Mouse (Mus musculus) hindbrain, embryonic 16.5 days (tissue): ENCODE measurements around the gene Ahcy. TPM values are rescaled to one million over a fixed set of nuclear protein-coding genes. Genes with fewer than 3 reads are reported as not detected.
A peak's percentile ranks its signal among the peaks of the same experiment; 100 is the strongest.
"Not testable (repeated sequence)": the region's sequence is repeated elsewhere in the genome, so short reads cannot be mapped to it uniquely, and the experiment has no call there.

Experiments
- ATAC-seq: fragments of 200-750 bp; cut with Nextera tagmentation; 2 replicates; pipeline ENCODE4 v1.8.0; 2017; ENCODE audit warnings: moderate TSS enrichment, moderate library complexity
- H3K27ac ChIP-seq: fragments of 300-500 bp; sonication (generic); 2 replicates; pipeline ENCODE4 v1.5.1; 2014; ENCODE audit warnings: low read depth, mild to moderate bottlenecking, control low read depth, low read length, moderate library complexity
- H3K27me3 ChIP-seq: fragments of 300-500 bp; sonication (generic); replicated peaks from 2 replicates; pipeline ENCODE4 v1.6.1; 2014; ENCODE audit warnings: low read length; ENCODE audit not compliant: control insufficient read depth, insufficient read depth
- H3K36me3 ChIP-seq: fragments of 300-500 bp; sonication (generic); 2 replicates; pipeline ENCODE4 v1.6.1; 2014; ENCODE audit warnings: mild to moderate bottlenecking, low read length, moderate library complexity, mixed read lengths; ENCODE audit not compliant: control insufficient read depth, insufficient read depth
- H3K4me1 ChIP-seq: fragments of 300-500 bp; sonication (generic); 2 replicates; pipeline ENCODE4 v1.6.1; 2014; ENCODE audit warnings: low read depth, low read length; ENCODE audit not compliant: control insufficient read depth, insufficient read depth
- H3K4me2 ChIP-seq: fragments of 300-500 bp; sonication (generic); 2 replicates; pipeline ENCODE4 v1.6.1; 2014; ENCODE audit warnings: mild to moderate bottlenecking, low read length, control low read depth, moderate library complexity
- H3K4me3 ChIP-seq: fragments of 300-500 bp; sonication (generic); 2 replicates; pipeline ENCODE4 v1.5.1; 2014; ENCODE audit warnings: mild to moderate bottlenecking, low read length, control low read depth, moderate library complexity
- H3K9ac ChIP-seq: fragments of 300-500 bp; sonication (generic); 2 replicates; pipeline ENCODE4 v1.6.1; 2014; ENCODE audit warnings: low read depth, mild to moderate bottlenecking, control low read depth, low read length, moderate library complexity
- H3K9me3 ChIP-seq: fragments of 300-500 bp; sonication (generic); 2 replicates; pipeline ENCODE4 v1.6.1; 2014; ENCODE audit warnings: mild to moderate bottlenecking, low read length, moderate library complexity; ENCODE audit not compliant: control insufficient read depth
- WGBS: fragments of 180-500 bp; shearing (Covaris S2); extraction: QIAGEN DNeasy Blood & Tissue Kit; methylation state at CpG from one replicate; pipeline ENCODE4 v1.1.7; 2014; 5-methylcytosine and 5-hydroxymethylcytosine counted together
- polyA plus RNA-seq: library from polyadenylated mRNA; unstranded; fragments of >200 nt; fragmentation: Nextera tagmentation; extraction: Ambion mirVana; gene quantifications from 2 replicates; pipeline ENCODE4 v1.2.1, GENCODE M21; 2015

Ahcy gene
- polyA plus RNA-seq, 1 experiment from 2014 or later: 33.3 TPM

DNA sequence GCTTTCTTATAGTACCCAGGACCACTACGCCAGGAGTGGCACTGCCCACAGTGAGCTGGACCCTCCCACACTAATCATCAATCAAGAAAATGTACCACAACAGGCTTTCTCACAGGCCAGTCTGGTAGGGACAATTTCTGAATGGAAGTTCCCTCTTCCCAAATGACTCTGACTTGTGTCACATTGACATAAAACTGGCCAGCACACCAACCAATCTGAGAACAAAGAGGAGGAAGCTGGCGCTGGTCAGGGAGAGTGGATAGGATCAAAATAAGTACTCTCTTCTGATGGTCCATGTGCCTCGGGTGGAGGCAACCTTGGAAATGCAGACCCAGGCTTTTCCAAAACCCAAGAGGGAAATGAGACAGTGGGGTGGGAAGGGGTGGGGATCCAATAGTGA, 29.8 kb downstream of the Ahcy start:
- Histone ChIP-seq H3K9me3 (no peaks in the 10 kb centered on the region), H3K9ac (no peak overlapping the region), H3K4me1 (no peaks in the 10 kb centered on the region), H3K36me3 (no peaks in the 10 kb centered on the region), H3K4me2 (no peak overlapping the region), H3K27ac (no peak overlapping the region), H3K27me3 (no peaks in the 10 kb centered on the region), H3K4me3 (no peak overlapping the region)
- no peak for ATAC-seq
- WGBS: 71% methylated on average over 3 of the region's 3 CpGs

- H3K4me2 ChIP-seq: no peak overlapping the region
- H3K9me3 ChIP-seq: no peaks in the 10 kb centered on the region
- WGBS: 84% methylated on average over 4 of the region's 4 CpGs
- no peaks in the 10 kb centered on the region for H3K36me3 ChIP-seq
- H3K9ac ChIP-seq: no peak overlapping the region
- H3K4me3 ChIP-seq: no peak overlapping the region
- H3K4me1 ChIP-seq: no peaks in the 10 kb centered on the region
- H3K27me3 ChIP-seq: no peaks in the 10 kb centered on the region
- no peak overlapping the region for H3K27ac ChIP-seq
- ATAC-seq: no peak
Measured at GRCm38 (mm10) chr2:155039956-155040355, 34.3 kb downstream of the Ahcy start.

DNA sequence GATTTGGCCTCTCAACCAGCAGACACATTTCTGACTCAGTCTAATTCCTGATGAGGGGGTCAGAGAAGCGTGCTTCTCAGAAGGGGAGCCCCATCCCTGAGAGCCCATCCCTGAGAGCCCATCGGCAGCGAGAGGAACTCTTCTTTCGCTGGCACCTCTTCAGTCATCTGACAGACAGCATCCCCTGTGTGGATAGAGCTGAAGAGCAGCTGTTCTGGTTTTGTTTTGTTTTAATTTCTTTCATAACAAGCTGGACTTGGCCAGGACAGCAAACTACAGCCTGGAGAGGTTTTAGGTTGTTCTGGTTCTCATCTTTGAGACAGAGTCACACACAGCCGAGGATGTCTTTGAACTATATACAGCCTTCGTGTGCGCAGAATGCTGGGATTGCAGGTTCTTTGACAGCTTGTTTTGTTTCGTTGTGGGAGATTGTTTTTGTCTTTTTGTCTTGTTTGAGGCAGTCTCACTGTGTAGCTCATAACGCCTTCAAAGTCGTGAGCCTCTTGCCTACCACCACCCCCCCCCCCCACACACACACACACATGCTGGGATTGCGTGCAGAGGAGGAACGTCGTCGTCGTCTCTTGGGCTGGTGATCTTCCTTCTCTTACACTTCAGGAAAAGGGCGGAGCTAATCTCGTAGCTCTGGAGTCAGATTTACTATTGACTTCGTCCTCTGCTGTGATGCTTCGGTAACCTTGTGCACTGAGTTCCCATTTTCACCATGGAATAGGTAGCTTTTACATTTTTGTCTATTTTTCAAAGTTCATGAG, 41.2 kb downstream of the Ahcy start:
- Histone ChIP-seq H3K9me3 (no peaks in the 10 kb centered on the region), H3K4me1 (no peaks in the 10 kb centered on the region), H3K4me3 (no peak overlapping the region), H3K4me2 (no peak overlapping the region), H3K36me3 (no peaks in the 10 kb centered on the region), H3K27me3 (no peaks in the 10 kb centered on the region), H3K27ac (no peak overlapping the region), H3K9ac (no peak overlapping the region)
- WGBS: 37% methylated on average over 19 of the region's 19 CpGs
- no peak for ATAC-seq

GRCm38 (mm10) chr2:155030831-155031230, 43.5 kb downstream of the Ahcy start:
- H3K4me2 ChIP-seq: no peak overlapping the region
- no peaks in the 10 kb centered on the region for H3K9me3 ChIP-seq
- H3K4me1 ChIP-seq: no peaks in the 10 kb centered on the region
- 58% methylated on average over 7 of the region's 7 CpGs for WGBS
- no peaks in the 10 kb centered on the region for H3K27me3 ChIP-seq
- no peak for ATAC-seq
- no peak overlapping the region for H3K9ac ChIP-seq
- H3K4me3 ChIP-seq: no peak overlapping the region
- H3K36me3 ChIP-seq: no peaks in the 10 kb centered on the region
- no peak overlapping the region for H3K27ac ChIP-seq

GRCm38 (mm10) chr2:155020247-155020826, 54.0 kb downstream of the Ahcy start:
- H3K4me3 ChIP-seq, H3K27me3 ChIP-seq, H3K9me3 ChIP-seq, ATAC-seq, H3K27ac ChIP-seq, H3K36me3 ChIP-seq, H3K4me1 ChIP-seq, H3K9ac ChIP-seq: not testable (repeated sequence)
- WGBS: 24% methylated on average over 20 of the region's 20 CpGs
- H3K4me2 ChIP-seq: peak overlapping the region; percentile 58

DNA sequence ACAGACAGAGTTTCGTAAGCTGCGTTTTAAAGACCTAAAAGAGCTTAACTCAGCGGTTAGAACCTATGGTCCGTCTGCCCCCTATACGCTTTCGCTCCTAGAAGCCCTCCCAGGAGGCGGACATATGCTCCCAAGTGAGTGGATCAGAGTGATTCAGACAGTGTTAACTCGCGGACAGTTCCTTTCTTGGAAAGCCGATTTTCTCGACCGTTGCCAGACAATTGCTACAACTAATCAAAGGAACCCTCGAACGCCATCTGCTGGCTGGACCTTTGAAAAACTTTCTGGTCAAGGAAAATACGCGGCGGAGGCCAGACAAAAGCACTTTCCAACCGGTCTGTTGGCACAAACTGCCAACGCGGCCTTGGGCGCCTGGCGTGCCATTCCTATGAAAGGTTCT, 54.6 kb downstream of the Ahcy start:
- ATAC-seq: peak; percentile 89
- H3K4me2 ChIP-seq: peak overlapping the region; percentile 58
- H3K27me3 ChIP-seq: no peaks in the 10 kb centered on the region
- H3K36me3 ChIP-seq: no peaks in the 10 kb centered on the region
- peak overlapping the region; percentile 42 for H3K9ac ChIP-seq
- H3K9me3 ChIP-seq: no peaks in the 10 kb centered on the region
- under 1% methylated on average over 22 of the region's 22 CpGs for WGBS
- H3K4me1 ChIP-seq: no peaks in the 10 kb centered on the region
- peak overlapping the region; percentile 50 for H3K4me3 ChIP-seq
- peak overlapping the region; percentile 59 for H3K27ac ChIP-seq

DNA sequence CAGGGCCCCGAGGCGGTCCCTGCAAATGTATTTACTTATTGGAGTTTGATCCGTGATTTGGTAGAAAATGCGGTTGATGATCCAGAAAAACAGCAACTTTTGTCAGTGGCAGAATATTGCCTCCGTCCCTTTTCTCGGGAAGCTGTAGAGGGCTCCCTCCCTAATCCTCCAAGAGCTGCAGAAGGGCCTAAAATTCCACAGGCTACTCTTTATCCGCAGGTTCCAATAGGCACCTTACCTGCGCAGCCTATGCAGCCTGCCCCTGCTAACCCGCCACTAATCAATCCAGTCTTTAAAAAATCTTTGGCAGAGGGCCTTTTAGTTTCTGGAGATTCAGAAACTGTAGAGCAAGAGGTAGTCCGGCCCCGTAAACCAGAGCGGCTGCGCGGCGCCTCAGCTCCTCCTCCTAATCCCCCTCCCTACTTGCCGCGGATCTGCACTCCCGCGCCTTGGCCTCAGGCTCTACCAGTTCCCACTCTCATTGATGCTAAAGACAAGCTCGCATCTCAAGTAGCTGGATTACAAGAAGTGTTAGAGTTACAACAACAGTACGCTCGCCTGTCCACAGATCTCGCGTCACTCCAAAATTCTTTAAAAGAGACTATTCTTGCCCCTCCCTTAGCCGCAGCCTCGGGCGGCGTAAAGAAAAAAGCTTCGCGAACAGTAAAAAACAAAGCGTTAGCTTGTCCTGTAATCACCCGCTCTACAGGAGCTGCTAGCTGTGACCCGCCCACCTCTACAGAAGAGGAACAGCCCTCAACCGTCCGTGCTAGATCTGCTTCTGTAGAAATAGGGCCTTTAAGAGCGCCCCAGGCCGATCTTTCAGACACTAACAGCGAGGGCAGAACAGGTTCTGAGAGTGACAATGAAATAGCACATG, 55.3 kb downstream of the Ahcy start:
- Histone ChIP-seq H3K4me2 (peak overlapping the region; percentile 58), H3K9ac (peak overlapping the region; percentile 42), H3K27ac (peak overlapping the region; percentile 59), H3K27me3 (no peaks in the 10 kb centered on the region), H3K9me3 (no peaks in the 10 kb centered on the region), H3K4me3 (peak overlapping the region; percentile 50), H3K36me3 (no peaks in the 10 kb centered on the region), H3K4me1 (no peaks in the 10 kb centered on the region)
- 0% methylated on average over 38 of the region's 38 CpGs for WGBS
- peak; percentile 96 for ATAC-seq

- Histone ChIP-seq H3K9ac (peak within 1 kb of the TSS; percentile 42), H3K4me2 (peak within 1 kb of the TSS; percentile 58), H3K4me3 (peak within 1 kb of the TSS; percentile 50), H3K27ac (peak within 1 kb of the TSS; percentile 59)
- under 1% methylated on average over 23 of the region's 26 CpGs for WGBS
- not testable (repeated sequence) for H3K27me3 ChIP-seq, H3K4me1 ChIP-seq, ATAC-seq, H3K36me3 ChIP-seq, H3K9me3 ChIP-seq
Measured at GRCm38 (mm10) chr2:155018251-155018755, 56.0 kb downstream of the Ahcy start, which contains the start of gene Gm14226. Gene Gm14226, plus strand, starts transcription at chr2:155018266.

- not testable (repeated sequence) for H3K4me3 ChIP-seq, H3K27me3 ChIP-seq, H3K27ac ChIP-seq, ATAC-seq, H3K36me3 ChIP-seq, H3K9ac ChIP-seq, H3K4me1 ChIP-seq, H3K4me2 ChIP-seq, H3K9me3 ChIP-seq
- 16% methylated on average over 7 of the region's 9 CpGs for WGBS
Measured at GRCm38 (mm10) chr2:155016751-155017150, 57.5 kb downstream of the Ahcy start.
